Mouse (Mus musculus) heart, postnatal 0 days (tissue): Measurements from ENCODE around the gene Pcbp2. TPM values are rescaled to one million over a fixed set of nuclear protein-coding genes. Genes with fewer than 3 reads are reported as not detected.

Experiments
- ATAC-seq: fragments of 200-750 bp; cut with Nextera tagmentation; 2 replicates; pipeline ENCODE4 v1.8.0; 2017; ENCODE audit warnings: low read depth, moderate number of reproducible peaks, moderate library complexity; ENCODE audit not compliant: insufficient read depth
- DNase-seq: peaks from one replicate; pipeline ENCODE4 v3.0.0-alpha.2; 2016; ENCODE audit warnings: low spot score
- H3K27ac ChIP-seq: fragments of 300-500 bp; sonication (generic); 2 replicates; pipeline ENCODE4 v1.5.1; 2014; ENCODE audit warnings: low read depth, mild to moderate bottlenecking
- H3K27me3 ChIP-seq: fragments of 300-500 bp; sonication (generic); 2 replicates; pipeline ENCODE4 v1.6.1; 2014; ENCODE audit warnings: low read length, mixed read lengths; ENCODE audit not compliant: control insufficient read depth, insufficient read depth
- H3K36me3 ChIP-seq: fragments of 300-500 bp; sonication (generic); replicated peaks from 2 replicates; pipeline ENCODE4 v1.6.1; 2014; ENCODE audit warnings: low read length, mixed read lengths; ENCODE audit not compliant: control insufficient read depth, insufficient read depth
- H3K4me1 ChIP-seq: fragments of 300-500 bp; sonication (generic); 2 replicates; pipeline ENCODE4 v1.6.1; 2014; ENCODE audit warnings: antibody characterized with exemption; ENCODE audit not compliant: control insufficient read depth, insufficient read depth
- H3K4me2 ChIP-seq: fragments of 300-500 bp; sonication (generic); 2 replicates; pipeline ENCODE4 v1.6.1; 2014; ENCODE audit warnings: low read depth, mild to moderate bottlenecking, low read length, moderate library complexity
- H3K4me3 ChIP-seq: fragments of 300-500 bp; sonication (generic); 2 replicates; pipeline ENCODE4 v1.5.1; 2014; ENCODE audit warnings: low read depth, low read length
- H3K9ac ChIP-seq: fragments of 300-500 bp; sonication (generic); replicated peaks from 2 replicates; pipeline ENCODE4 v1.6.1; 2014; ENCODE audit warnings: low read depth, low read length, mixed read lengths
- H3K9me3 ChIP-seq: fragments of 300-500 bp; sonication (generic); replicated peaks from 2 replicates; pipeline ENCODE4 v1.6.1; 2016; ENCODE audit warnings: low read length; ENCODE audit not compliant: control insufficient read depth
- CTCF ChIP-seq: IDR thresholded peaks from 2 replicates; pipeline ENCODE4 v1.5.1; 2016; ENCODE audit warnings: antibody characterized with exemption, control low read depth, low read depth
- EP300 ChIP-seq: IDR thresholded peaks from 2 replicates; pipeline ENCODE4 v1.6.1; 2016; ENCODE audit warnings: antibody characterized with exemption, low read depth
- WGBS: fragments of 180-500 bp; shearing (Covaris S2); extraction: QIAGEN DNeasy Blood & Tissue Kit; methylation state at CpG from one replicate; pipeline ENCODE4 v1.1.7; 2014; 5-methylcytosine and 5-hydroxymethylcytosine counted together
- polyA plus RNA-seq: library from polyadenylated mRNA; unstranded; fragments of >200 nt; fragmentation: Nextera tagmentation; extraction: Ambion mirVana; gene quantifications from 2 replicates; pipeline ENCODE4 v1.2.1, GENCODE M21; 2015
- total RNA-seq: library from RNA; depleted of rRNA; stranded (reverse); fragments of >200 nt; gene quantifications from 2 replicates; pipeline ENCODE4 v1.2.3, GENCODE M21; 2014; ENCODE audit warnings: low replicate concordance

Gene Pcbp2
- total and polyA plus RNA-seq, 2 experiments from 2014 or later, result 118 to 221 TPM

DNA sequence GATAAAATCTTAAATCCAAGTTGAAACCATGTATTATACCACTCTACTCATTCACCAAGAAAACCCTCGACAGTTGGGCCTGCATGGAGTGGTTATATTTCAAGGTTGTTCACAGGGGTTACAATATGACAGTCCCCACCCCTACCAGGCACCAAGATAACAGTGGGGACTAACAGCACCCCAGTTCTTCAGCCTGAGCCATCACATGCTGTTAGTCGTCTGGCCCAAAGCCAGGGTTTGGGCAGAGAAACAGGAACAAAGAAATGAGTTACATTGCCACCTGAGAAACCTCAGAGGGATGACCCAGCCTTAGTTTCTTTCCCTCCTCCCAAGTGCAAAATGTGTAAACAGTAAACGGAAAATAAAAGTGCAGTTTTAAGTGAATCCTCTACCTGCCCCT is 29.0 kb downstream of the Pcbp2 start:
- ATAC-seq, result no peak
- Histone ChIP-seq H3K27ac (no peak overlapping the region), H3K9ac (no peak overlapping the region), H3K4me2 (no peak overlapping the region), H3K4me3 (no peak overlapping the region), H3K36me3 (peaks cover 94% of the 10 kb centered on the region), H3K9me3 (no peaks in the 10 kb centered on the region), H3K27me3 (no peaks in the 10 kb centered on the region), H3K4me1 (no peaks in the 10 kb centered on the region)
- TF ChIP-seq EP300, result no peak
- TF ChIP-seq CTCF, result no peak
- WGBS, result 63% methylated on average over 3 of the region's 3 CpGs
- DNase-seq, result no peak

DNA sequence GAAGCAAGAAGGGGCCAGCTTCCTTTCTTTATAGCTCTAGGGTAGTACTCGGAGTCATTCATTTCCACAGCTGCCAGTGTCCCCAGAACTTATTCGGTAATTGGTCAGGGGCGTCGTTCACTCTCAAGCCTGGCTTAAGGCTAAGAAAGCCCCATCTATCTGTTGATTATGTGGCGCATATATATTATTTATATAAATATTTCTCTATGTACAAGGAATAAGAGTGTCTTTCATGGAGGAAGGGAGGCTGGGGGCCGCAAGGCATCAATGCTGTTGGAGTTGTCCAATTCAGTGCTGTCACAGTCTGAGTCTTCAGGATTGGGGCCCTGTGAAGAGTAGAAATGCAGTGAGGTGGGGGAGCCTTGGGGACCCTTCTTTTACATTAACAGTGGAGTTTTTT is 29.5 kb downstream of the Pcbp2 start:
- DNase-seq (no peak), ATAC-seq (no peak)
- no peak overlapping the region for H3K9ac ChIP-seq
- no peak overlapping the region for H3K4me2 ChIP-seq
- no peak for TF ChIP-seq EP300
- TF ChIP-seq CTCF, result no peak
- WGBS, result 91% methylated on average over 6 of the region's 6 CpGs
- H3K27ac ChIP-seq, result no peak overlapping the region
- no peaks in the 10 kb centered on the region for H3K4me1 ChIP-seq
- no peak overlapping the region for H3K4me3 ChIP-seq
- H3K36me3 ChIP-seq, result peaks cover 93% of the 10 kb centered on the region
- no peaks in the 10 kb centered on the region for H3K9me3 ChIP-seq
- H3K27me3 ChIP-seq, result no peaks in the 10 kb centered on the region

DNA sequence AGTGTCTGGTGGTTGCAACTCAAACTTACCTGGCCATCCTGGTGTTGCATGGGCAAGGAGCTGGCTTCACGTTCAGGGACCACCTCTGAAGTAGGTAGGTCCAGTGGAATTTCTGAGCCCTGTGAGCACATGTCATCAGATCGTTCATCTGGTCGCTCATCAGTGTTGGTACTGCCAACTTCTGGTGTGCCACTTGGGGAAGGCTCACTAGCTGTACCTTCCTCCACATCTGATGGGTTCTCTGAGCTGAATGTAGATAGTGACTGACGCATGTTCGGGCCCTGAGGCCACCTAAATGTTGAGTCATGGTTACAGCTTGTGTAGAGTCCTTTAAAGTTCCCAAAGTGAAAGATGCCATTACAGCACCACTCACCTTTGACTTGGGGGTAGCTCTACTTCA is 30.1 kb downstream of the Pcbp2 start:
- Histone ChIP-seq H3K4me3 (no peak overlapping the region), H3K9me3 (no peaks in the 10 kb centered on the region), H3K4me1 (no peaks in the 10 kb centered on the region), H3K4me2 (no peak overlapping the region), H3K27me3 (no peaks in the 10 kb centered on the region), H3K27ac (no peak overlapping the region), H3K9ac (no peak overlapping the region), H3K36me3 (peaks cover 86% of the 10 kb centered on the region)
- TF ChIP-seq CTCF, result no peak
- no peak for ATAC-seq
- DNase-seq, result no peak
- 79% methylated on average over 5 of the region's 5 CpGs for WGBS

DNA sequence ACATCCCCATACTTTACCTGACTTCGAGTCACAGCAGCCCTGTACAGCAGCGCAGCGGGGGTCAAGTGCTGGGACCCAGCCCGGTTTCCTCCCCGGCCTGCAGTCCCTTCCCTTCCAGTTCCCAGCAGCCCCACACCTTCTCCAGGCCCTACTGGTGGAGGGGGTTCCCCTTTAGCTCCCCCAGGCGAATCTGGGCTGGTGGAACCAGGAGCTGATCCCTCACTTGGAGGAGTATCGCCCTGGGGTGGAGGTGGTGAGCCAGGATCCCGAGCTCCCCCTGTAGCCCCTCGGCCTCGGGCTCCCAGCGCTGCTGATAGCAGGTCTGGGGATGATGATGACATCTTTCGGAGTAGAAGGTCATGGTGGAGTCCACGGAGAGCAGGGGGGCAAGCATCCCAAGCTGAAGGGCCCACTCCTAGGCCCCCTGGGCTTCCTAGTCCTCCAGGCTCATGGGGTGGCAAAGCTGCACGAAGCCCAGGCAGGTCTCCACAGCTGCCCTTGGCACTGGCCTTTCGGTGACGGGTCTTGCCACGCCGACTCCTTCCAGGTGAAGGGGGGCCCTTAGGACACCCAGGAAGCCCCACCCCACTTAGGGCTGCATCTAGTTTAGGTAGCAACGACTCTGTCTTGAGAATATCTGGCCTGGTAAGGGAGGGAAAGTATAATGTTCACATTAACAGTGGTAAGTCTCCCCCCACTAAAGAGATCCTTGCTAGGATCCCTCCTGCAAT is 30.9 kb downstream of the Pcbp2 start:
- WGBS, result 78% methylated on average over 19 of the region's 19 CpGs
- Histone ChIP-seq H3K27ac (no peak overlapping the region), H3K27me3 (no peaks in the 10 kb centered on the region), H3K9ac (no peak overlapping the region), H3K9me3 (no peaks in the 10 kb centered on the region), H3K4me3 (no peak overlapping the region), H3K4me2 (no peak overlapping the region), H3K36me3 (peaks cover 81% of the 10 kb centered on the region), H3K4me1 (no peaks in the 10 kb centered on the region)
- no peak for TF ChIP-seq CTCF
- TF ChIP-seq EP300, result no peak
- DNase-seq, result no peak
- no peak for ATAC-seq

DNA sequence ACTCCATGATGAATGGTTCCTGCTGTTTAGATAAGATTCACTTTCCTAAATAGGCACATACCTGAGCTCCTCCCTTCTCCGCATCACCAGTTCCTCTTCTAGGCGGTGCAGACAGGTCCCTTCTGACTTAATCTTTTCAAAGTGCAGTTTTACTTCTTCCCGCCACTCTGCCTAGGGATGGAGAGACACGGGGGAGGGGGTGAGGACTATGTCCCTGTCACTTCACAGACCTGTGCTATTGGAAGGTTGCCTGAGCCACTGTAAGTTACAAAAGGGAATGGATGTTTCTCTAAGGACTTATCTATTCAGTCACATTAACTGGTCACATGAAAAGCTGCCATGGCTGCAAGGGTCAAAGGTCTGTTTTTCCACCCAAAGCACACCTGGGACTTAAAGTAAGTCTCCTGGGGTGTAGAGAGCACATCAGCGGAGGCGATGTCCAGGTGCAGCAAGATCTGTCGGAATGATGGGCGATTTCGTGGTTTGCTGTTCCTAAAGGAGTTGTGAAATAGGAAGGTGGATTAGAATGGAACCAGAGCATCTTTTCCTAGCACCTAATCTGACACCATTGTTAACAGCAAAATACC is 32.0 kb downstream of the Pcbp2 start:
- Histone ChIP-seq H3K9me3 (no peaks in the 10 kb centered on the region), H3K4me3 (no peak overlapping the region)

DNA sequence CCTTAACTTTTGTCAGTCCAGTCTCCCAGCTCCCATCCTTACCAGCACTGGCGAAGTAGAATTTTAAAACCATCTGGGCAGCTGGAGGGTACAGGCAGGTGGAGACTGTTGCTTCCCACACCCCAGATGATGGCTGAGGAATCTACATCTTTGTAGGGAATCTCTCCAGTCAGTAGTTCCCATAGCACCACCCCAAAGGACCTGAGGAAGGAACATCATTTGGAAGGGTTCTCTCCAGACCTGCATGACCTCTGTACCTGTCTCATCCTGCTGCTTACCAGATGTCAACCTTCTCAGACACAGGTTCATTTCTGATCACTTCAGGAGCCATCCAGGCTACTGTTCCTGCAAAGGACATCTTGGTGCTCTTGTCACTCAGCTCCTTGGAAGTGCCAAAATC is 33.1 kb downstream of the Pcbp2 start, which contains the start of gene Gm10337:
TSS of gene Gm10337 (plus strand) at position 276 of the 400 bp plus-strand sequence.
- no peaks in the 10 kb centered on the region for H3K4me1 ChIP-seq
- no peak within 1 kb of the TSS for H3K9ac ChIP-seq
- no peak within 1 kb of the TSS for H3K4me3 ChIP-seq
- H3K4me2 ChIP-seq, result no peak within 1 kb of the TSS
- H3K36me3 ChIP-seq, result peaks cover 59% of the 10 kb centered on the region
- TF ChIP-seq EP300, result no peak
- H3K9me3 ChIP-seq, result no peaks in the 10 kb centered on the region
- no peaks in the 10 kb centered on the region for H3K27me3 ChIP-seq
- DNase-seq (no peak), ATAC-seq (no peak)
- 88% methylated on average over 1 of the region's 1 CpGs for WGBS
- no peak within 1 kb of the TSS for H3K27ac ChIP-seq

More for the DNA sequence above, 32.0 kb downstream of the Pcbp2 start:
- no peak for TF ChIP-seq CTCF
- TF ChIP-seq EP300, result no peak
- DNase-seq, result no peak
- ATAC-seq, result no peak
- Histone ChIP-seq H3K27me3 (no peaks in the 10 kb centered on the region), H3K4me1 (no peaks in the 10 kb centered on the region), H3K4me2 (no peak overlapping the region), H3K36me3 (peaks cover 70% of the 10 kb centered on the region), H3K27ac (no peak overlapping the region), H3K9ac (no peak overlapping the region)
- WGBS, result 79% methylated on average over 9 of the region's 9 CpGs
